Mouse (Mus musculus) forebrain, postnatal 0 days (tissue): Measurements from ENCODE around the gene Evi5. TPM values are rescaled to one million over a fixed set of nuclear protein-coding genes. Genes with fewer than 3 reads are reported as not detected.

Experiments used
- ATAC-seq: fragments of 200-750 bp; cut with Nextera tagmentation; 2 replicates; pipeline ENCODE4 v1.8.0; 2017; ENCODE audit warnings: mild to moderate bottlenecking, moderate library complexity
- DNase-seq: peaks from one replicate; pipeline ENCODE4 v3.0.0-alpha.2; 2015
- H3K27ac ChIP-seq: fragments of 300-500 bp; sonication (generic); 2 replicates; pipeline ENCODE4 v1.5.1; 2014; ENCODE audit warnings: low read depth, mild to moderate bottlenecking, antibody characterized with exemption, low read length, moderate library complexity, mixed read lengths
- H3K27me3 ChIP-seq: fragments of 300-500 bp; sonication (generic); 2 replicates; pipeline ENCODE4 v1.6.1; 2014; ENCODE audit warnings: mild to moderate bottlenecking, low read length, mixed read lengths; ENCODE audit not compliant: insufficient read depth
- H3K36me3 ChIP-seq: fragments of 300-500 bp; sonication (generic); 2 replicates; pipeline ENCODE4 v1.6.1; 2014; ENCODE audit warnings: mild to moderate bottlenecking, moderate library complexity; ENCODE audit not compliant: insufficient read depth
- H3K4me1 ChIP-seq: fragments of 300-500 bp; sonication (generic); 2 replicates; pipeline ENCODE4 v1.6.1; 2014; ENCODE audit warnings: antibody characterized with exemption; ENCODE audit not compliant: insufficient read depth
- H3K4me2 ChIP-seq: fragments of 300-500 bp; sonication (generic); 2 replicates; pipeline ENCODE4 v1.6.1; 2014; ENCODE audit warnings: low read depth, mild to moderate bottlenecking, moderate library complexity
- H3K4me3 ChIP-seq: fragments of 300-500 bp; sonication (generic); 2 replicates; pipeline ENCODE4 v1.5.1; 2014; ENCODE audit warnings: low read depth, low read length, mixed read lengths
- H3K9ac ChIP-seq: fragments of 300-500 bp; sonication (generic); 2 replicates; pipeline ENCODE4 v1.6.1; 2014; ENCODE audit warnings: mild to moderate bottlenecking
- H3K9me3 ChIP-seq: fragments of 300-500 bp; sonication (generic); 2 replicates; pipeline ENCODE4 v1.6.1; 2016; ENCODE audit warnings: low read length
- CTCF ChIP-seq: sonication (generic); IDR thresholded peaks from 2 replicates; pipeline ENCODE4 v1.5.1; 2016; ENCODE audit warnings: antibody characterized with exemption, control low read depth, low read depth
- WGBS: fragments of 180-500 bp; shearing (Covaris S2); extraction: QIAGEN DNeasy Blood & Tissue Kit; methylation state at CpG from one replicate; pipeline ENCODE4 v1.1.7; 2014; 5-methylcytosine and 5-hydroxymethylcytosine counted together
- polyA plus RNA-seq: library from polyadenylated mRNA; unstranded; fragments of >200 nt; fragmentation: Nextera tagmentation; extraction: Ambion mirVana; gene quantifications from 2 replicates; pipeline ENCODE4 v1.2.1, GENCODE M21; 2015
- total RNA-seq: library from RNA; depleted of rRNA; stranded (reverse); fragments of >200 nt; gene quantifications from 2 replicates; pipeline ENCODE4 v1.2.3, GENCODE M21; 2014; rRNA removed

Gene Evi5
- total RNA-seq (61.9 and 66.9 TPM in 2 replicates), polyA plus RNA-seq (40.3 and 59.6 TPM in 2 replicates)

- Histone ChIP-seq H3K4me2 (no peak within 1 kb of the TSS), H3K27me3 (no peaks in the 10 kb centered on the region), H3K4me1 (no peaks in the 10 kb centered on the region), H3K27ac (no peak within 1 kb of the TSS), H3K36me3 (no peaks in the 10 kb centered on the region), H3K4me3 (no peak within 1 kb of the TSS), H3K9me3 (no peaks in the 10 kb centered on the region), H3K9ac (no peak within 1 kb of the TSS)
- WGBS = 41% methylated on average over 4 of the region's 4 CpGs
- TF ChIP-seq CTCF = no peak
- no peak for ATAC-seq
- DNase-seq = no peak
Measured at GRCm38 (mm10) chr5:107874561-107875260, at the start of gene Evi5. Evi5 (minus strand) TSS chr5:107875107.

- no peak for TF ChIP-seq CTCF
- Histone ChIP-seq H3K9me3 (no peaks in the 10 kb centered on the region), H3K27me3 (no peaks in the 10 kb centered on the region), H3K9ac (no peak overlapping the region), H3K4me3 (no peak overlapping the region), H3K36me3 (no peaks in the 10 kb centered on the region), H3K27ac (no peak overlapping the region), H3K4me2 (no peak overlapping the region), H3K4me1 (no peaks in the 10 kb centered on the region)
- 65% methylated on average over 8 of the region's 8 CpGs for WGBS
- no peak for ATAC-seq
- no peak for DNase-seq
Measured at GRCm38 (mm10) chr5:107924564-107924963, 49.7 kb upstream of the Evi5 start.

- ATAC-seq (no peak), DNase-seq (no peak)
- no peaks in the 10 kb centered on the region for H3K4me1 ChIP-seq
- H3K9me3 ChIP-seq = no peaks in the 10 kb centered on the region
- WGBS = 80% methylated on average over 1 of the region's 1 CpGs
- H3K9ac ChIP-seq = no peak overlapping the region
- no peak overlapping the region for H3K27ac ChIP-seq
- H3K27me3 ChIP-seq = no peaks in the 10 kb centered on the region
- H3K36me3 ChIP-seq = no peaks in the 10 kb centered on the region
- no peak overlapping the region for H3K4me3 ChIP-seq
- no peak for TF ChIP-seq CTCF
- H3K4me2 ChIP-seq = no peak overlapping the region
Measured at GRCm38 (mm10) chr5:107922836-107923235, 47.9 kb upstream of the Evi5 start.

- peak; percentile 73; the same call in 1 of the 2 replicates for ATAC-seq
- TF ChIP-seq CTCF = peak; percentile 89
Measured at GRCm38 (mm10) chr5:107921400-107922252, 46.7 kb upstream of the Evi5 start.

GRCm38 (mm10) chr5:107915280-107915679, 40.4 kb upstream of the Evi5 start:
- no peaks in the 10 kb centered on the region for H3K27me3 ChIP-seq
- no peak for ATAC-seq
- WGBS = 25% methylated on average over 4 of the region's 4 CpGs

More at GRCm38 (mm10) chr5:107921400-107922252, 46.7 kb upstream of the Evi5 start:
- no peak overlapping the region for H3K27ac ChIP-seq
- H3K4me1 ChIP-seq = no peaks in the 10 kb centered on the region
- H3K9me3 ChIP-seq = no peaks in the 10 kb centered on the region
- H3K27me3 ChIP-seq = no peaks in the 10 kb centered on the region
- H3K9ac ChIP-seq = no peak overlapping the region
- H3K36me3 ChIP-seq = no peaks in the 10 kb centered on the region
- 80% methylated on average over 2 of the region's 2 CpGs for WGBS
- DNase-seq = peak; percentile 81
- no peak overlapping the region for H3K4me3 ChIP-seq
- no peak overlapping the region for H3K4me2 ChIP-seq

GRCm38 (mm10) chr5:107911012-107911411, 36.1 kb upstream of the Evi5 start:
- H3K27me3 ChIP-seq = no peaks in the 10 kb centered on the region
- no peak overlapping the region for H3K4me3 ChIP-seq
- no peak for ATAC-seq
- H3K4me2 ChIP-seq = no peak overlapping the region
- H3K9me3 ChIP-seq = no peaks in the 10 kb centered on the region
- no peak overlapping the region for H3K27ac ChIP-seq
- H3K4me1 ChIP-seq = no peaks in the 10 kb centered on the region
- TF ChIP-seq CTCF = no peak
- WGBS = 93% methylated on average over 5 of the region's 5 CpGs
- no peak for DNase-seq
- H3K9ac ChIP-seq = no peak overlapping the region
- peaks cover 44% of the 10 kb centered on the region for H3K36me3 ChIP-seq

More at GRCm38 (mm10) chr5:107915280-107915679, 40.4 kb upstream of the Evi5 start:
- H3K4me3 ChIP-seq = no peak overlapping the region
- TF ChIP-seq CTCF = no peak
- no peak overlapping the region for H3K9ac ChIP-seq
- H3K9me3 ChIP-seq = no peaks in the 10 kb centered on the region
- no peak overlapping the region for H3K4me2 ChIP-seq
- 0 out of 2 replicates have a peak, but pooled peaks cover 5% of the 10 kb centered on the region for H3K36me3 ChIP-seq
- DNase-seq = no peak
- no peaks in the 10 kb centered on the region for H3K4me1 ChIP-seq
- no peak overlapping the region for H3K27ac ChIP-seq

- Histone ChIP-seq H3K9me3 (no peaks in the 10 kb centered on the region), H3K27me3 (no peaks in the 10 kb centered on the region), H3K4me1 (no peaks in the 10 kb centered on the region), H3K36me3 (peaks cover 52% of the 10 kb centered on the region), H3K4me3 (no peak overlapping the region), H3K9ac (no peak overlapping the region), H3K27ac (no peak overlapping the region), H3K4me2 (no peak overlapping the region)
- no peak for ATAC-seq
- WGBS = 63% methylated on average over 5 of the region's 5 CpGs
- no peak for TF ChIP-seq CTCF
- no peak for DNase-seq
Measured at GRCm38 (mm10) chr5:107910084-107910616, 35.2 kb upstream of the Evi5 start.
